Mouse (Mus musculus) heart, postnatal 0 days (tissue): ENCODE measurements at regions not wholly inside any gene's neighbourhood (a gene's known extent, or its start where the extent isn't known, plus 50 kb on each side); places are given as distances from the start of the nearest gene placed in this dataset.

Experiments
- ATAC-seq: fragments of 200-750 bp; cut with Nextera tagmentation; 2 replicates; pipeline ENCODE4 v1.8.0; 2017; ENCODE audit warnings: low read depth, moderate number of reproducible peaks, moderate library complexity; ENCODE audit not compliant: insufficient read depth
- DNase-seq: peaks from one replicate; pipeline ENCODE4 v3.0.0-alpha.2; 2016; ENCODE audit warnings: low spot score
- H3K27ac ChIP-seq: fragments of 300-500 bp; sonication (generic); 2 replicates; pipeline ENCODE4 v1.5.1; 2014; ENCODE audit warnings: low read depth, mild to moderate bottlenecking
- H3K27me3 ChIP-seq: fragments of 300-500 bp; sonication (generic); 2 replicates; pipeline ENCODE4 v1.6.1; 2014; ENCODE audit warnings: low read length, mixed read lengths; ENCODE audit not compliant: control insufficient read depth, insufficient read depth
- H3K36me3 ChIP-seq: fragments of 300-500 bp; sonication (generic); replicated peaks from 2 replicates; pipeline ENCODE4 v1.6.1; 2014; ENCODE audit warnings: low read length, mixed read lengths; ENCODE audit not compliant: control insufficient read depth, insufficient read depth
- H3K4me1 ChIP-seq: fragments of 300-500 bp; sonication (generic); 2 replicates; pipeline ENCODE4 v1.6.1; 2014; ENCODE audit warnings: antibody characterized with exemption; ENCODE audit not compliant: control insufficient read depth, insufficient read depth
- H3K4me2 ChIP-seq: fragments of 300-500 bp; sonication (generic); 2 replicates; pipeline ENCODE4 v1.6.1; 2014; ENCODE audit warnings: low read depth, mild to moderate bottlenecking, low read length, moderate library complexity
- H3K4me3 ChIP-seq: fragments of 300-500 bp; sonication (generic); 2 replicates; pipeline ENCODE4 v1.5.1; 2014; ENCODE audit warnings: low read depth, low read length
- H3K9ac ChIP-seq: fragments of 300-500 bp; sonication (generic); replicated peaks from 2 replicates; pipeline ENCODE4 v1.6.1; 2014; ENCODE audit warnings: low read depth, low read length, mixed read lengths
- H3K9me3 ChIP-seq: fragments of 300-500 bp; sonication (generic); replicated peaks from 2 replicates; pipeline ENCODE4 v1.6.1; 2016; ENCODE audit warnings: low read length; ENCODE audit not compliant: control insufficient read depth
- CTCF ChIP-seq: IDR thresholded peaks from 2 replicates; pipeline ENCODE4 v1.5.1; 2016; ENCODE audit warnings: antibody characterized with exemption, control low read depth, low read depth
- EP300 ChIP-seq: IDR thresholded peaks from 2 replicates; pipeline ENCODE4 v1.6.1; 2016; ENCODE audit warnings: antibody characterized with exemption, low read depth
- WGBS: fragments of 180-500 bp; shearing (Covaris S2); extraction: QIAGEN DNeasy Blood & Tissue Kit; methylation state at CpG from one replicate; pipeline ENCODE4 v1.1.7; 2014; 5-methylcytosine and 5-hydroxymethylcytosine counted together

GRCm38 (mm10) chr8:6186561-6186960 lies 1081.4 kb upstream of the Slc10a2 start:
- WGBS = 68% methylated on average over 1 of the region's 1 CpGs
- Histone ChIP-seq H3K9me3 (no peaks in the 10 kb centered on the region), H3K9ac (no peak overlapping the region), H3K36me3 (no peaks in the 10 kb centered on the region), H3K27ac (no peak overlapping the region), H3K27me3 (no peaks in the 10 kb centered on the region), H3K4me1 (no peaks in the 10 kb centered on the region), H3K4me2 (no peak overlapping the region), H3K4me3 (no peak overlapping the region)
- DNase-seq = no peak
- no peak for ATAC-seq
- TF ChIP-seq EP300 (no peak), CTCF (no peak)

GRCm38 (mm10) chr8:6179602-6180001 lies 1074.5 kb upstream of the Slc10a2 start:
- H3K4me2 ChIP-seq = no peak overlapping the region
- H3K9ac ChIP-seq = no peak overlapping the region
- no peak overlapping the region for H3K4me3 ChIP-seq
- no peak overlapping the region for H3K27ac ChIP-seq
- H3K9me3 ChIP-seq = no peaks in the 10 kb centered on the region
- TF ChIP-seq EP300 (no peak), CTCF (no peak)
- no peaks in the 10 kb centered on the region for H3K4me1 ChIP-seq
- 64% methylated on average over 3 of the region's 3 CpGs for WGBS
- no peaks in the 10 kb centered on the region for H3K36me3 ChIP-seq
- ATAC-seq = no peak
- no peak for DNase-seq
- H3K27me3 ChIP-seq = no peaks in the 10 kb centered on the region

GRCm38 (mm10) chr8:6166433-6166832 lies 1061.3 kb upstream of the Slc10a2 start:
- ATAC-seq (no peak), DNase-seq (no peak)
- Histone ChIP-seq H3K27me3 (no peaks in the 10 kb centered on the region), H3K4me2 (no peak overlapping the region), H3K36me3 (no peaks in the 10 kb centered on the region), H3K9ac (no peak overlapping the region), H3K9me3 (no peaks in the 10 kb centered on the region), H3K27ac (no peak overlapping the region), H3K4me3 (no peak overlapping the region), H3K4me1 (no peaks in the 10 kb centered on the region)
- TF ChIP-seq CTCF (no peak), EP300 (no peak)

GRCm38 (mm10) chr8:6165230-6165629 lies 1060.1 kb upstream of the Slc10a2 start:
- TF ChIP-seq EP300 = no peak
- TF ChIP-seq CTCF = no peak
- H3K36me3 ChIP-seq = no peaks in the 10 kb centered on the region
- H3K4me3 ChIP-seq = no peak overlapping the region
- H3K4me1 ChIP-seq = no peaks in the 10 kb centered on the region
- no peaks in the 10 kb centered on the region for H3K9me3 ChIP-seq
- no peak for DNase-seq
- no peak overlapping the region for H3K4me2 ChIP-seq
- H3K9ac ChIP-seq = no peak overlapping the region
- ATAC-seq = no peak
- no peak overlapping the region for H3K27ac ChIP-seq
- no peaks in the 10 kb centered on the region for H3K27me3 ChIP-seq
- WGBS = 58% methylated on average over 3 of the region's 3 CpGs

GRCm38 (mm10) chr8:6164758-6165157 lies 1059.6 kb upstream of the Slc10a2 start:
- 40% methylated on average over 1 of the region's 1 CpGs for WGBS
- TF ChIP-seq EP300 (no peak), CTCF (no peak)
- Histone ChIP-seq H3K9me3 (no peaks in the 10 kb centered on the region), H3K27me3 (no peaks in the 10 kb centered on the region), H3K4me2 (no peak overlapping the region), H3K36me3 (no peaks in the 10 kb centered on the region), H3K9ac (no peak overlapping the region), H3K4me3 (no peak overlapping the region), H3K4me1 (no peaks in the 10 kb centered on the region), H3K27ac (no peak overlapping the region)
- no peak for ATAC-seq
- DNase-seq = no peak

- Histone ChIP-seq H3K27ac (no peak overlapping the region), H3K36me3 (no peaks in the 10 kb centered on the region), H3K9ac (no peak overlapping the region), H3K4me2 (no peak overlapping the region), H3K9me3 (no peaks in the 10 kb centered on the region), H3K4me3 (no peak overlapping the region), H3K27me3 (no peaks in the 10 kb centered on the region), H3K4me1 (no peaks in the 10 kb centered on the region)
- 34% methylated on average over 4 of the region's 4 CpGs for WGBS
- TF ChIP-seq CTCF = no peak
- TF ChIP-seq EP300 = no peak
- DNase-seq (no peak), ATAC-seq (no peak)
These were observed 1039.4 kb upstream of the Slc10a2 start for GRCm38 (mm10) chr8:6144588-6144987.
